Mouse (Mus musculus): ENCODE measurements around the gene Cyp4f16. TPM values are rescaled to one million over a fixed set of nuclear protein-coding genes. Genes with fewer than 3 reads are reported as not detected.
"Not testable (repeated sequence)": the region's sequence is repeated elsewhere in the genome, so short reads cannot be mapped to it uniquely, and the experiment has no call there.

The Cyp4f16 gene
- polyA plus RNA-seq, 1 experiment from 2014 or later = 22.3 TPM

GRCm38 (mm10) chr17:32522816-32523215 lies 13.5 kb upstream of the Cyp4f16 start:
- WGBS = 84% methylated on average over 5 of the region's 5 CpGs
- H3K4me1 ChIP-seq = no peaks in the 10 kb centered on the region
- H3K4me2 ChIP-seq = no peak overlapping the region
- no peaks in the 10 kb centered on the region for H3K9me3 ChIP-seq
- H3K9ac ChIP-seq = no peak overlapping the region
- no peak overlapping the region for H3K27ac ChIP-seq
- H3K27me3 ChIP-seq = no peaks in the 10 kb centered on the region
- H3K4me3 ChIP-seq = no peak overlapping the region
- H3K36me3 ChIP-seq = no peaks in the 10 kb centered on the region
- no peak for ATAC-seq (ENCODE audit: borderline replicate concordance, extremely low read depth, low FRiP score, low TSS enrichment)

- H3K9me3 ChIP-seq = no peaks in the 10 kb centered on the region
- 88% methylated on average over 11 of the region's 11 CpGs for WGBS
- no peak overlapping the region for H3K4me3 ChIP-seq
- no peak overlapping the region for H3K4me2 ChIP-seq
- ATAC-seq (ENCODE audit: borderline replicate concordance, extremely low read depth, low FRiP score, low TSS enrichment) = no peak
- H3K36me3 ChIP-seq = no peaks in the 10 kb centered on the region
- no peak overlapping the region for H3K9ac ChIP-seq
- no peak overlapping the region for H3K27ac ChIP-seq
- no peaks in the 10 kb centered on the region for H3K27me3 ChIP-seq
- peaks cover 6% of the 10 kb centered on the region for H3K4me1 ChIP-seq
These were observed 12.5 kb upstream of the Cyp4f16 start for GRCm38 (mm10) chr17:32523895-32524294.

DNA sequence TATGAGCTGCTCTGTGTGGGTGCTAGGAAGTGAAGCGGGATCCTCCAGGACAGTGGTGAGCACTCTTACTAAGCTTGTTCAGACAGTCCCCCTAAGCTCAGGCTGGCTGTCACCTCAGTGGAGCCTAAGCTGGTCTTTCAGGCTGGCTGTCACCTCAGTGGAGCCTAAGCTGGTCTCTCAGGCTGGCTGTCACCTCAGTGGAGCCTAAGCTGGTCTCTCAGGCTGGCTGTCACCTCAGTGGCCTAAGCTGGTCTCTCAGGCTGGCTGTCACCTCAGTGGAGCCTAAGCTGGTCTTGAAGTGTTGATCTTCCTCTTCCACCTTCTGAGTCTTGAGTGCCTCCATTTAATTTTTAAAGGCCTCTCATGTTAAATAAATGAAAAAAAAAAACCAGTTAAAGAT lies 10.0 kb upstream of the Cyp4f16 start:
- not testable (repeated sequence) for H3K4me1 ChIP-seq; ATAC-seq (ENCODE audit: borderline replicate concordance, extremely low read depth, low FRiP score, low TSS enrichment); H3K9me3 ChIP-seq; H3K4me2 ChIP-seq; H3K27me3 ChIP-seq; H3K4me3 ChIP-seq; H3K36me3 ChIP-seq; H3K9ac ChIP-seq; H3K27ac ChIP-seq
- WGBS = 96% methylated on average over 1 of the region's 1 CpGs

DNA sequence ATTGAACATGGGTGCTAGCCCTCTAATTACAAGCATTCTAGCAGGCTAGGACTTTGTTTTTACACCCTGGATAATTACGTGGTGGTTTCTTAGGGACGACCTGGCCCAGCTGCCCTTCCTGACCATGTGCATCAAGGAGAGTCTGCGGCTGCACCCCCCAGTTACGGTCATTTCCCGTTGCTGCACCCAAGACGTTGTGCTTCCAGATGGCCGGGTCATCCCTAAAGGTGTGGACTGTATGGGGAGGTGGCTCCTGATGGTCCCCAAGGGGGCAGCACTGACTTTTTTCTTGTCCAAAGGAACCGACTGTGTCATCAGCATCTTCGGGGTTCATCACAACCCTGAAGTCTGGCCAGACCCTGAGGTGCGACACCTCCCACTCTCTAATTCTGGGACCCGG lies 8.6 kb upstream of the Cyp4f16 start:
- ATAC-seq (ENCODE audit: borderline replicate concordance, extremely low read depth, low FRiP score, low TSS enrichment) = no peak; the same call in 1 of the 2 replicates
- peak overlapping the region; percentile 56; the same call in 1 of the 2 replicates for H3K4me2 ChIP-seq
- WGBS = 84% methylated on average over 11 of the region's 11 CpGs
- H3K4me3 ChIP-seq = no peak overlapping the region
- no peaks in the 10 kb centered on the region for H3K9me3 ChIP-seq
- H3K27me3 ChIP-seq = no peaks in the 10 kb centered on the region
- peaks cover 6% of the 10 kb centered on the region for H3K4me1 ChIP-seq
- H3K36me3 ChIP-seq = no peaks in the 10 kb centered on the region
- H3K27ac ChIP-seq = no peak overlapping the region
- H3K9ac ChIP-seq = no peak overlapping the region

DNA sequence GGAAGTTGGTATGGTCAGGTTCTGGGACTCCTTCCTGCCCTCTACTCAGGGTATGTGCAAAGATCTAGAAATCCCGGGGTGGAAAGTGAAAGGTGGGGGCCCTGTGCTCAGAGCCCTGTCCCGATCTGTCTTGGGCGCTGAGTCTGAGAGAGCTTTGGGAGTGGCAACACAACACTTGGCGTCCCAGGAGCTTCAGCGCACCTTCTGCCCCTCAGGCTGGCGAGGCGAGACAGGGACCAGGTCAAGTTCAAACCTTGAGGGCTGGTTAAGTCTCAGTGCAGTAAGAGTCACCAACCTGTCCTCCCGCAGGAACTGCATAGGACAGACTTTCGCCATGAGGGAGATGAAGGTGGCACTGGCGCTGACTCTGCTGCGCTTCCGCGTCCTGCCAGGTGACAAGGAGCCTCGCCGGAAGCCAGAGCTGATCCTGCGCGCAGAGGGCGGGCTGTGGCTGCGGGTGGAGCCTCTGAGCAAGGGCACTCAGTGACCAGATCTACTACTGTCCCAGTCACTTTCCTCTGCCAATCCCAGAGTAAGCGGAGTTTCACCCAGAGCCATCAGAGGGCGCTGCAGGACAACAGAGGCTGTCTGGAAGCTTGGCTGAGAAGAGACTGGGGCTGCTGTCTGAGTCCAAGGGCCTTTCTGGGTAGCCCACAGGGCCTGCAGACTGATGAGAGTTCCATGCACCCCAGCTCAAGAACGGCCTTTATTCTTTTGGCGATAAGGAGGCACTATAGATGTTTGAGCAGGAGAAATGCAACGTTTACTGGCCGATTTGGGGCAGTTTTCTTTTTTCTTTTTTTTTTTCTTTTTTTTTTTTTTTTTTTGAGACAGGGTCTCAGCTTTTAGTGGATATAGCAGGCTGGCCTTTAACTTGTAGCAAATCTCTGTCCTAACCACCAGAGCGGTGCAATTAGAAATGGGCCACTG lies 7.7 kb upstream of the Cyp4f16 start:
- H3K4me1 ChIP-seq = peaks cover 6% of the 10 kb centered on the region
- no peak overlapping the region for H3K27ac ChIP-seq
- ATAC-seq (ENCODE audit: borderline replicate concordance, extremely low read depth, low FRiP score, low TSS enrichment) = peak; percentile 84
- no peaks in the 10 kb centered on the region for H3K27me3 ChIP-seq
- H3K36me3 ChIP-seq = no peaks in the 10 kb centered on the region
- peak overlapping the region; percentile 56 for H3K4me2 ChIP-seq
- 16% methylated on average over 26 of the region's 26 CpGs for WGBS
- H3K4me3 ChIP-seq = peak overlapping the region; percentile 38
- peak overlapping the region; percentile 34 for H3K9ac ChIP-seq
- no peaks in the 10 kb centered on the region for H3K9me3 ChIP-seq

GRCm38 (mm10) chr17:32532356-32532755 lies 4.0 kb upstream of the Cyp4f16 start:
- 52% methylated on average over 4 of the region's 4 CpGs for WGBS
- not testable (repeated sequence) for H3K27ac ChIP-seq; H3K4me3 ChIP-seq; H3K4me2 ChIP-seq; ATAC-seq (ENCODE audit: borderline replicate concordance, extremely low read depth, low FRiP score, low TSS enrichment); H3K9ac ChIP-seq; H3K27me3 ChIP-seq; H3K36me3 ChIP-seq; H3K9me3 ChIP-seq
- peaks cover 14% of the 10 kb centered on the region for H3K4me1 ChIP-seq

- peaks cover 8% of the 10 kb centered on the region; the same call in 1 of the 2 replicates for H3K4me1 ChIP-seq
- H3K27ac ChIP-seq = no peak overlapping the region
- WGBS = 70% methylated on average over 6 of the region's 6 CpGs
- H3K9ac ChIP-seq = no peak overlapping the region
- no peak for ATAC-seq (ENCODE audit: borderline replicate concordance, extremely low read depth, low FRiP score, low TSS enrichment)
- no peak overlapping the region for H3K4me2 ChIP-seq
- H3K4me3 ChIP-seq = no peak overlapping the region
- H3K36me3 ChIP-seq = no peaks in the 10 kb centered on the region
- H3K9me3 ChIP-seq = no peaks in the 10 kb centered on the region
- no peaks in the 10 kb centered on the region for H3K27me3 ChIP-seq
These were observed 2.3 kb upstream of the Cyp4f16 start for GRCm38 (mm10) chr17:32534068-32534467.

DNA sequence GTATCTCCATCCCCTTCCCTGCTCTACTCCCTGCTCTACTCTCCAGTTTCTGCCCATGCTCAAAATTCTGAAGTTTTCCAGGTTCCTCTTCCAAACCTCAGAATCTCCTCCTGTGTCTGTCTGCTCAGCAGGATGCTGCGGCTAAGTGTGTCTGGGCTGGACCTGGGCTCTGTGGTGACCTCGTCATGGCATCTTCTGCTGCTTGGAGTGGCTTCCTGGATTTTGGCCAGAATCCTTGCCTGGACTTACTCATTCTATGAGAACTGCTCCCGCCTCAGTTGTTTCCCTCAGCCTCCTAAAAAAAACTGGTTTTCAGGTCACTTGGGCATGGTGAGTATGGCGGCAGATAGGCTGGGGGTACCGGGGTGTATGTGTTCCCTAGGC lies 501 bp downstream of the Cyp4f16 start:
- H3K36me3 ChIP-seq = no peaks in the 10 kb centered on the region
- peak; percentile 28; the same call in 1 of the 2 replicates for ATAC-seq (ENCODE audit: borderline replicate concordance, extremely low read depth, low FRiP score, low TSS enrichment)
- WGBS = 46% methylated on average over 5 of the region's 5 CpGs
- H3K27me3 ChIP-seq = no peaks in the 10 kb centered on the region
- peak overlapping the region; percentile 79 for H3K4me2 ChIP-seq
- no peaks in the 10 kb centered on the region for H3K9me3 ChIP-seq
- peak overlapping the region; percentile 14; the same call in 1 of the 2 replicates for H3K27ac ChIP-seq
- peak overlapping the region; percentile 57 for H3K9ac ChIP-seq
- peaks cover 8% of the 10 kb centered on the region; the same call in 1 of the 2 replicates for H3K4me1 ChIP-seq
- peak overlapping the region; percentile 50 for H3K4me3 ChIP-seq

GRCm38 (mm10) chr17:32544792-32545191 lies 8.4 kb downstream of the Cyp4f16 start:
- not testable (repeated sequence) for ATAC-seq (ENCODE audit: borderline replicate concordance, extremely low read depth, low FRiP score, low TSS enrichment); H3K9me3 ChIP-seq; H3K4me1 ChIP-seq; H3K36me3 ChIP-seq; H3K4me3 ChIP-seq; H3K9ac ChIP-seq; H3K27ac ChIP-seq; H3K4me2 ChIP-seq; H3K27me3 ChIP-seq
- 84% methylated on average over 5 of the region's 5 CpGs for WGBS

DNA sequence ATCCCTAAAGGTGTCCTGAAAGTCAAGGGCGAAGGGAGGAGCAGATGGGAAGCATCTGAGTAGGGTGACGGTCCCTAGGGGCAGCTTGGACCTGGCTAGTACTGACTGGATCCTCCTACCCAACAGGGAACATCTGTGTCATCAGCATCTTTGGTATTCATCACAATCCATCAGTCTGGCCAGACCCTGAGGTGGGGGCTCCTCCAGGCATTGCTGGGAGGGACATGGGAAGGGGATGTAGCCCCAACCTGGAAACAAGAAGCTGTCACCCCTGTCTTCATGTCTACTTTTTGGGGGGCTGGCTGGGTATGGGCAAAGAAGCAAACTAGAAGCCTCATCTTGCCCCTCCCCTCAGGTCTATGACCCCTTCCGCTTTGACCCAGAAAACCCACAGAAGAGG lies 14.0 kb downstream of the Cyp4f16 start:
- H3K9me3 ChIP-seq, H3K9ac ChIP-seq, H3K4me3 ChIP-seq, H3K27me3 ChIP-seq, H3K36me3 ChIP-seq, H3K4me1 ChIP-seq, H3K27ac ChIP-seq: not testable (repeated sequence)
- ATAC-seq (ENCODE audit: borderline replicate concordance, extremely low read depth, low FRiP score, low TSS enrichment) = peak; percentile 59
- peak overlapping the region; percentile 49 for H3K4me2 ChIP-seq
- 85% methylated on average over 3 of the region's 3 CpGs for WGBS

- ATAC-seq (ENCODE audit: borderline replicate concordance, extremely low read depth, low FRiP score, low TSS enrichment) = peak; percentile 70; the same call in 1 of the 2 replicates
- Histone ChIP-seq H3K4me3 (peak overlapping the region; percentile 18), H3K4me2 (peak overlapping the region; percentile 49), H3K27ac (no peak overlapping the region), H3K4me1 (no peaks in the 10 kb centered on the region), H3K36me3 (no peaks in the 10 kb centered on the region), H3K9ac (peak overlapping the region; percentile 4; the same call in 1 of the 2 replicates), H3K27me3 (no peaks in the 10 kb centered on the region), H3K9me3 (no peaks in the 10 kb centered on the region)
- WGBS = 14% methylated on average over 20 of the region's 20 CpGs
These were observed 14.8 kb downstream of the Cyp4f16 start for GRCm38 (mm10) chr17:32550900-32551770.

DNA sequence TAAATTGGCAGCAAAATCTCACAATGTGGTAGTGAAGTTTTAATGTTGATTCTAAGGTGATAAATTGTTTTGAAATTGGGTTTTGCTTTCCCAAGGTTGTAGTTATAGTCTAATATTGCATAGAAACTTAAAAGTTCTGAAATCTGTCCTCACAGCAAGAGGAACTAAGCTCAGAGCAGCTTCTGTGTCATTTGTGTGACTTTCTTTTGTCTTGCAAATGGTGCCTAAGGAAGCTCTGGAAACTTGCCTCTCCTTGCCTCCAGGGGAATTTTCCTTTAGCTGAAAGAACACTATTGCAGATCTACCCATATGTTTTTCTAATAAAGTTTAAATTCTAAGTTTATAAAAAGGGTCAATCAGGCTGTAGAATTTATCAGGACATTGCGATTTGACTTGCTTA lies 16.7 kb downstream of the Cyp4f16 start:
- not testable (repeated sequence) for H3K36me3 ChIP-seq; ATAC-seq (ENCODE audit: borderline replicate concordance, extremely low read depth, low FRiP score, low TSS enrichment); H3K4me1 ChIP-seq; H3K9ac ChIP-seq; H3K4me3 ChIP-seq; H3K9me3 ChIP-seq; H3K27ac ChIP-seq; H3K27me3 ChIP-seq; H3K4me2 ChIP-seq
- WGBS = 50% methylated on average over 1 of the region's 1 CpGs
